Mouse (Mus musculus) erythroblast, embryonic 14.5 days (primary cell): ENCODE measurements around the gene Arl6ip6. TPM values are rescaled to one million over a fixed set of nuclear protein-coding genes. Genes with fewer than 3 reads are reported as not detected.

ENCODE experiments used
- H3K27me3 ChIP-seq: 2 replicates; pipeline ENCODE4 v1.6.1; 2012; ENCODE audit warnings: inconsistent platforms; ENCODE audit not compliant: control insufficient read depth
- H3K36me3 ChIP-seq: 2 replicates; pipeline ENCODE4 v1.6.1; 2012; ENCODE audit warnings: mild to moderate bottlenecking, inconsistent platforms; ENCODE audit not compliant: control insufficient read depth
- H3K4me1 ChIP-seq: 2 replicates; pipeline ENCODE4 v1.6.1; 2012; ENCODE audit warnings: inconsistent platforms; ENCODE audit not compliant: control insufficient read depth
- H3K4me3 ChIP-seq: replicated peaks from 2 replicates; pipeline ENCODE3; 2012; ENCODE audit warnings: moderate library complexity, mild to moderate bottlenecking, inconsistent platforms
- H3K9me3 ChIP-seq: 2 replicates; pipeline ENCODE4 v1.6.1; 2012; ENCODE audit warnings: low read length, inconsistent platforms, mixed read lengths; ENCODE audit not compliant: control insufficient read depth
- GATA1 ChIP-seq: IDR thresholded peaks from 2 replicates; pipeline ENCODE4 v1.6.1; 2012; ENCODE audit warnings: low read length, inconsistent platforms, mixed read lengths
- TAL1 ChIP-seq: IDR thresholded peaks from 3 replicates; pipeline ENCODE4 v1.6.1; 2012; ENCODE audit warnings: low read length, inconsistent platforms, mixed read lengths
- polyA plus RNA-seq: library from polyadenylated mRNA; stranded (reverse); fragments of >175 nt; gene quantifications from 2 replicates; pipeline ENCODE4 v1.2.3, GENCODE M21; 2012

Gene Arl6ip6
- polyA plus RNA-seq = 5.0 and 7.0 TPM in 2 replicates

DNA sequence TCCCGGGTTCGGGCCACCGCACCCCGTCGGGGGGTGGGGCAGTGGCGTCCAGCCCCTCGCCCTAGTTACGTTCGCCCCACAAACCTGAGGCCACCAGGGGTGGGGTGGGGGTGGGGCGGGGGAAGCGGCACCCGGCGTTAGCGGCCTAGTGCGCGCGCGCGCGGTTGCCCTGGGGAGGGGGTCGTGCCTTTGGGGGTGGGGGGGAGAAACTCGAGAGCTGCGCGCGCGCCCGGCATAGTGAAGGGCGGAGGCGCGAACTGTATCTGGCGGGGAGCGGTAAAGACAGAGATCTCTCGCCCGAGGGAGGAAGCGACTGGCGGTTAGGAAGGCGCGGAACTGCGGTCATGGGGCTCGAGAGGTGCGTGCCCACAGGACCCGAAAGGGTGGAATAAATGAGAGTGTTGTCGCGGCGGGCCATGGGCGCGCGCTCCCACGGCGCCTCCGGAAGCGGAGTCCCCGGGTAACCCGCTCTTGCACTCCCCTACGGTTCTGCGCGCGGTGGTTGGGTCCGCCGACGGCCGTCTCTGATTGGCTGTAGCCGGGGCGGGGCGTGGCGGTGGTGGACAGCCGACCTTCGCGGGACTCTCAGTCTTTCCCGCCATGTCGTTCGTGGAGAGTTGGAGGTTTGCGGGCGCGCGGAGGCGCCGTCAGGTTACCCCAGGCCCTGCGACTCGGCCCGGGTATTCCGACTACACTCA, at the start of gene Arl6ip6:
Arl6ip6 (plus strand) TSS at position 204 of the 698 bp plus-strand sequence.
- Histone ChIP-seq H3K4me3 (peak within 1 kb of the TSS; percentile 70), H3K9me3 (no peaks in the 10 kb centered on the region), H3K27me3 (no peaks in the 10 kb centered on the region), H3K36me3 (peaks cover 63% of the 10 kb centered on the region), H3K4me1 (peaks cover 36% of the 10 kb centered on the region)
- TF ChIP-seq TAL1 (no peak), GATA1 (no peak)

DNA sequence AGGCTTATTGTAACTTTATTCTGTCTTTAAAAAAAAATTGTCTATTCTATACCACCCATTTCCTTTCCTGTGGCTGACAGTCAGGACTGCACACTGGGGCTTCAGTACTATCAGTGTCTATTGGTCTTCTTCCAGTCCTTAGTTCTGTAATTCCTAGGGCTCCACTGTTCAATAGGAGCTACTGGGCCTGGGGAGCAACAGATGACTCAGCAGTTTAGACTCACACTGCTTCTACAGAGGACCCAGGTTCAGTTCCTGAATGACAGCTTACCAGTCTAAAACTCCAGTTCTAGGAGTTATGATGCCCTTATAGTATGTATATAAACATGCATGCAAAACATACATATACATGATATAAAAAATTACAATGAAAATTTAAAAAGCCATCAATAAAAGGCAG, 44.7 kb upstream of the Arl6ip6 start:
- H3K9me3 ChIP-seq = no peaks in the 10 kb centered on the region
- TF ChIP-seq GATA1 (no peak), TAL1 (no peak)
- no peaks in the 10 kb centered on the region for H3K4me1 ChIP-seq
- no peak overlapping the region for H3K4me3 ChIP-seq
- peaks cover 93% of the 10 kb centered on the region for H3K36me3 ChIP-seq
- no peaks in the 10 kb centered on the region for H3K27me3 ChIP-seq

DNA sequence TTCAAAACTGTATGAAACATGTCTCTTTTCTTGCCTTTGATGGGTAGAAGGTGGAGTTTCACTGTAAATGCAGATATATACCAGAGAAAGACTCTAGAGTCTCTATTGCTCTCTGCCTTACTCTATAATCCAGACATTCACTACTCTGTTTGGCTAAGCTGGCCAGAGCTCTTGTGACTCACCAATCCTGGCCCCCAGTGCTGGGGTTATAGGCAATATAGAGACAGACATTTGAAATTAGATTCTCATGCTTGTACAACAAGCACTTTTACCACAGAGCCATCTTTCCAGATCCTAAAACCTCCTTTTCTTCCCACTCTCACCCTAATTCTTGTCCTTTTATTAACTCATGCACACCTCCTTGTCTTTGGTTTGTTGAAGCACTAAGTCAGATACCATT, 17.6 kb upstream of the Arl6ip6 start:
- H3K4me3 ChIP-seq = no peak overlapping the region
- H3K4me1 ChIP-seq = no peaks in the 10 kb centered on the region
- H3K9me3 ChIP-seq = no peaks in the 10 kb centered on the region
- H3K36me3 ChIP-seq = peaks cover 44% of the 10 kb centered on the region
- TF ChIP-seq GATA1 (no peak), TAL1 (no peak)
- no peaks in the 10 kb centered on the region for H3K27me3 ChIP-seq

DNA sequence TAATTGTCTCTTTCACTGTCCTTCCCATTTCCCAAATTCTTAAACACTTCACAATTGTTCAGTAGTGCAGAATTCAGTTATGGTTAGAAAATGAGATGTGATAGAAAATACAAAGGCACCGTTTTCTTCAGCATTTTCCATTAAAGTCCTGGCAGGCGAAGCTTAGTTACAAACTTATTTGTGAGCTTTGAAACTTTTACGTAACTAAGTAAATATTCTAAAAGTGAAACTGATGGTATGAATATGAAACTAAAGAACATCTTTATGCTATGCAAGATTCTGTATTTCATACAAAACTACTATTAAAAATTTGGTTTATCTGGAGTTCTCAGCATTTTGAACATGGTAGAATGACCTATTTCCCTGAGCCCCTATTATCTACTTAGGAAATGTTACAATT, 12.6 kb upstream of the Arl6ip6 start:
- no peaks in the 10 kb centered on the region for H3K9me3 ChIP-seq
- no peak overlapping the region for H3K4me3 ChIP-seq
- no peak for TF ChIP-seq GATA1
- no peak for TF ChIP-seq TAL1
- no peaks in the 10 kb centered on the region for H3K27me3 ChIP-seq
- H3K4me1 ChIP-seq = peaks cover 8% of the 10 kb centered on the region
- H3K36me3 ChIP-seq = peaks cover 47% of the 10 kb centered on the region

DNA sequence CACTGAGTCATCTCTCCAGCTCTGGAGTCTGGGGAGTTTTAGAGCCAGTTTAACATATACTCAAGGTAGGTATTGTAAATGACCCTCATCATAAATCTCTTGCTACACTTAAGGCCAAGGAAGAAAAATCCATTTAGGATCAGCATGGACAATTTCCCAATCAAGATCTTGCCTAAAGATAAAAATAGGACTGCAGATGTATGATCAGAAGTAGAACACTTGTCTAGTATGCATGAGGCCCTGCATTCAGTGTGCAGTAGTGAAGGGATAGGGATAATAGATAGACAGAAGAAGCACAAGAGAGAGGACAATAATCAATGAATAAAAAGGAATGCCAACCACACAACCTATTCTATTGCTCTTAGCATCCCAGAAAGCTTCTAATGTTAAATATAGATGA, 11.7 kb upstream of the Arl6ip6 start:
- H3K27me3 ChIP-seq = no peaks in the 10 kb centered on the region
- H3K4me1 ChIP-seq = peaks cover 8% of the 10 kb centered on the region
- no peaks in the 10 kb centered on the region for H3K9me3 ChIP-seq
- TF ChIP-seq GATA1 (peak; percentile 52; the same call in 1 of the 2 replicates), TAL1 (no peak)
- H3K36me3 ChIP-seq = peaks cover 46% of the 10 kb centered on the region
- H3K4me3 ChIP-seq = no peak overlapping the region

DNA sequence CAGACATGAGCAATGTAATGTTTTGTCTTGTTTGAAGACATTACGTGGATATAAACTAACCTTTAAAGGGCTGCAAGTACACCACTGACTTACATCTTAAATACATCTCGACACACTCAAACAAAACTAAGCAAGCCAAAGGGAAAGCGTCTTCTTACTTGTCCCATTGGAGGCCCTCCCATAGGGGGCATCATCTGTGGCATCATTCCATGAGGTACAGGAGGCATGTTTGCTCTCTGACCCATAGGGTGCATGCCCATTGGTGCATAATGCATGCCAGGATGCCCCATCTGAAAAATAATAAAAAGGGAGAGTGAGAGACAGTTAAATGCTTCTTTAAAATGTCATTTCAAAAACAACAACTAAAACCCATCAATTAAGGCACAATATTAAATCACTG, 1.7 kb upstream of the Arl6ip6 start:
- Histone ChIP-seq H3K4me3 (peak overlapping the region; percentile 70), H3K4me1 (peaks cover 31% of the 10 kb centered on the region), H3K27me3 (no peaks in the 10 kb centered on the region), H3K36me3 (peaks cover 61% of the 10 kb centered on the region), H3K9me3 (no peaks in the 10 kb centered on the region)
- TF ChIP-seq TAL1 (no peak), GATA1 (no peak)

DNA sequence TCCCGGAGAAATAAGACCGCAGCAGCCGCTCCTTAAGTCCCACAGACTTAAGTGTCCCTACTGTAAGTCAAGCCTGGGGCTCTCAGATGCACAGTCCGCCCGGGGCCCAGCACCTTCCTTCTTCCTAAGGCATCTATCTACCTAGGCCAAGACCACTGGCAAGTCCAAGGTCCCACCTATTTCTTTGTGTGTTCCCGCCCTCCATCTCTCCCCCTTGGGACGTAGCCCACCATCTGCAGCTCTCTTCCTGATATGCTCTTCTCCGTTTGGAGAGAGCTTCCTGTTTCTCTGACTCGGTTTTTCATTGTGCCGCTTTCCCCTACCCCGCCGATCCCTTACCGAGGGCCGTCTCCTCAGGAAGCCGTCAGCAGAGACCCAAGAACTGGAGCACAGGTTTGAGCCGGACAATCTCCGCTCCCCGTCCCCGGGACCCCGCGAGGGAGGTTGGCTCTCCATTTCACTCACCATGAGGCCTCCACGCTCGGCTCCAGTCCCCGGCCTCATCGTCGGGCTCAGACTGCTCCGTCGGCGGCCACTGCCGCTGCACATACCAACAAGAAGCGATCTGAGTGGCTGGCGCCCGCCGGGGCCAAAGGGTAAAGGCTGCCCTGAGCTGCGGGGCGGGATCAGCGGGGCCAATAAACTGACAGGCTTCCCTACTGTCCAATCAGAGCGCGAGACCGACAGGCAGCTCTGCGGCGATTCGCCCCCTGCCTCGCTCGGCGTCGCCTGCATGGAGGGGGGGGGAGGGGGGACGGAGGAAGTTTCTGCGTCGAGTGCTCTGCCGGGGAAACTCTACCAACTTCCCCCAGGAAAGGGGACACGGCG, 628 bp upstream of the Arl6ip6 start, which contains the start of gene Prpf40a:
Prpf40a (minus strand) TSS at position 601 of the 828 bp plus-strand sequence.
- H3K9me3 ChIP-seq = no peaks in the 10 kb centered on the region
- H3K4me1 ChIP-seq = peaks cover 34% of the 10 kb centered on the region
- TF ChIP-seq GATA1 (no peak), TAL1 (no peak)
- H3K36me3 ChIP-seq = peaks cover 63% of the 10 kb centered on the region
- H3K4me3 ChIP-seq = peak within 1 kb of the TSS; percentile 70
- no peaks in the 10 kb centered on the region for H3K27me3 ChIP-seq

DNA sequence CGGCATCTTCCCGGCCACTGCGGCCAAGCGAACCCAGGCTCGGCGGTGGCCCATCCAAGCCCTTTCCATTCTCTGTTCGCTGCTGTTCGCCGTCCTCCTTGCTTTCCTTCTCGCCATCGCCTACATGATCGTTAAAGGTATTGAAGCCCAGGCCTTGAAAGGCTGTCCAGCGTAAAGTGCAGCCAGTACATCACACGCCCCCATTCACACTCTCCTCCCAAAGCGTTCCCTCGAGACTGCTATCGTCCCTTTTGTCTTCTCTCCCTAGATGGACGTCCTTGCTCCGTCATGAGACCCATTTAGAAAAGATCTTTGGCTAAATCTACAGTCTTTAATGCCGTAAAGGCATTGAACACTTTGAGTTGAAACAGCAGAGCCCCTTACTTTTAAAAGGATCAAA, 860 bp downstream of the Arl6ip6 start:
- no peaks in the 10 kb centered on the region for H3K9me3 ChIP-seq
- H3K4me1 ChIP-seq = peaks cover 33% of the 10 kb centered on the region
- H3K27me3 ChIP-seq = no peaks in the 10 kb centered on the region
- peak overlapping the region; percentile 70 for H3K4me3 ChIP-seq
- H3K36me3 ChIP-seq = peaks cover 65% of the 10 kb centered on the region
- no peak for TF ChIP-seq TAL1
- no peak for TF ChIP-seq GATA1

DNA sequence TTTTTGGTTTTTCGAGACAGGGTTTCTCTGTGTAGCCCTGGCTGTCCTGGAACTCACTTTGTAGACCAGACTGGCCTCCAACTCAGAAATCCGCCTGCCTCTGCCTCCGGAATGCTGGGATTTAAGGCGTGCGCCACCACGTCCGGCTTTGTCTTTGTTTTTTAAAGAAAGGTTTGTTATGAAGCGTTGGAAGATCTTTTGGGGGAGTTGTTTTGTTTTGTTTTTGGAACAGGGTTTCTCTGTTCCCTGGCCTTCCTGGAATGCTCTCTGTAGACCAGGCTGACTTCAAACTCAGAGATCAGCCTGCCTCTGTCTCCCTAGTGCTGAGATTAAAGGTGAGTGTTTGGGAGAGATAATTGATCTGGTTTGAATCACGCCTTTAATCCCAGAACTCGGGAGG, 4.9 kb downstream of the Arl6ip6 start:
- H3K4me3 ChIP-seq = no peak overlapping the region
- TF ChIP-seq TAL1 (no peak), GATA1 (no peak)
- H3K4me1 ChIP-seq = peaks cover 17% of the 10 kb centered on the region
- peaks cover 79% of the 10 kb centered on the region for H3K36me3 ChIP-seq
- no peaks in the 10 kb centered on the region for H3K9me3 ChIP-seq
- no peaks in the 10 kb centered on the region for H3K27me3 ChIP-seq
